Mouse (Mus musculus): ENCODE results near the gene Rnf157. TPM values are rescaled to one million over a fixed set of nuclear protein-coding genes. Genes with fewer than 3 reads are reported as not detected.
A peak's percentile ranks its signal among the peaks of the same experiment; 100 is the strongest.

The Rnf157 gene
- polyA plus RNA-seq, 1 experiment from 2014 or later = 5.2 TPM

DNA sequence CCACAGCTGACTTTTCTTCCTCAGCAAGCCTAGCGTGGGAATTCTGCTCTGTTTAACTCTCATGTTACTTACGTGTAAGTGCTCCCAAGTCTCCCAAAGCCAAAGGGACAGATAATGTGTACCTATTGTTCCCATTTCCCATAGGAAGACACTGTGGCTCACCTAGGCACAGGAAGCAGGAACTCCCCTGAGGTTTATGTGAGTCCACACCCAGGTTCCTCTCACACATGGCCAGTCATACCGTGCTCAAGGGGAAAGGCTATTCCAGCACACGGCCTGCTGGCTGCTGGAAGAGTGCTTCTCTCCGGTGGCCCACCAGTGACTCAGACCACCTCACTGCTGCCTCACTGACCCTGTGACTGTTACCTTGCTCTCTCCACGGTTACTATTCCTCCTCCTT lies 8.3 kb upstream of the Rnf157 start:
- Histone ChIP-seq H3K9me3 (replicated peaks; ENCODE audit: control insufficient read depth, low read length) (no peaks in the 10 kb centered on the region), H3K9ac (ENCODE audit: low read length) (no peak overlapping the region), H3K36me3 (ENCODE audit: control insufficient read depth, insufficient read depth, low read length) (no peaks in the 10 kb centered on the region), H3K27ac (ENCODE audit: low read length) (no peak overlapping the region), H3K4me3 (replicated peaks; ENCODE audit: low read length) (no peak overlapping the region), H3K27me3 (ENCODE audit: control insufficient read depth, insufficient read depth, low read length) (no peaks in the 10 kb centered on the region), H3K4me2 (ENCODE audit: low read depth, low read length) (no peak overlapping the region), H3K4me1 (ENCODE audit: control insufficient read depth, insufficient read depth, low read length) (peaks cover 10% of the 10 kb centered on the region)
- no peak for ATAC-seq (ENCODE audit: insufficient read depth, low FRiP score)
- 68% methylated on average over 6 of the region's 6 CpGs for WGBS

DNA sequence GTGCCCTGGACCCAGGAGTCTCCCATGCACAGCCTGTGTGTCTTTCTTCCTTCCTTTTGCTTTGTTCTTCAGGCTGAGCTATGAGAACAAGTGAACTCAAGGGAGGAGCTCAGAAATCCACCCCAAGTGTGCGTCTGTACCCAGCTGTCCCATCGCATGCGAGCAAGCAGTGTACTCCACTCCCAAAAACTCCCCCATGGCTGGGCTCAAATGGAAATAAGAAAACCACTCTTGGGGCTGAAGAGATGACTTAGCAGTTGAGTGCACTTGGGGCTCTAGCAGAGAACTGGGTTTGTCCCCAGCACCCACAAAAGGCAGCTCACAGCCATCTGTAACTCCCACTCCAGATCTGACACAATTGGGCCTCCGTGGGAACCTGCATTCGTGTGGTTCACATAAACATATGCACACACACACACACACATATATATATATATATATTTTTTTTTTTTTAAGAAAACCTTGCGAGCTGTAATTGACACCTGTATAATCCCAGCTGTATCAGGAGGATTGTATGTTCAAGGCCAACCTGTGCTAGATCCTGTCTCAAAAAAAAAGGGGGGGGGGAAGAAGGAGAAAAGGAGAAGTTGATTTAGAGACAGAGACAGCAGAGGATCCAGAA lies 6.1 kb upstream of the Rnf157 start:
- WGBS = 65% methylated on average over 6 of the region's 6 CpGs
- Histone ChIP-seq H3K36me3 (ENCODE audit: control insufficient read depth, insufficient read depth, low read length) (no peaks in the 10 kb centered on the region), H3K4me1 (ENCODE audit: control insufficient read depth, insufficient read depth, low read length) (peaks cover 10% of the 10 kb centered on the region), H3K4me3 (replicated peaks; ENCODE audit: low read length) (no peak overlapping the region), H3K27ac (ENCODE audit: low read length) (peak overlapping the region; percentile 51; the same call in 1 of the 2 replicates), H3K4me2 (ENCODE audit: low read depth, low read length) (no peak overlapping the region), H3K9ac (ENCODE audit: low read length) (peak overlapping the region; percentile 47; the same call in 1 of the 2 replicates), H3K9me3 (replicated peaks; ENCODE audit: control insufficient read depth, low read length) (no peaks in the 10 kb centered on the region), H3K27me3 (ENCODE audit: control insufficient read depth, insufficient read depth, low read length) (no peaks in the 10 kb centered on the region)
- peak; percentile 35; the same call in 1 of the 2 replicates for ATAC-seq (ENCODE audit: insufficient read depth, low FRiP score)

DNA sequence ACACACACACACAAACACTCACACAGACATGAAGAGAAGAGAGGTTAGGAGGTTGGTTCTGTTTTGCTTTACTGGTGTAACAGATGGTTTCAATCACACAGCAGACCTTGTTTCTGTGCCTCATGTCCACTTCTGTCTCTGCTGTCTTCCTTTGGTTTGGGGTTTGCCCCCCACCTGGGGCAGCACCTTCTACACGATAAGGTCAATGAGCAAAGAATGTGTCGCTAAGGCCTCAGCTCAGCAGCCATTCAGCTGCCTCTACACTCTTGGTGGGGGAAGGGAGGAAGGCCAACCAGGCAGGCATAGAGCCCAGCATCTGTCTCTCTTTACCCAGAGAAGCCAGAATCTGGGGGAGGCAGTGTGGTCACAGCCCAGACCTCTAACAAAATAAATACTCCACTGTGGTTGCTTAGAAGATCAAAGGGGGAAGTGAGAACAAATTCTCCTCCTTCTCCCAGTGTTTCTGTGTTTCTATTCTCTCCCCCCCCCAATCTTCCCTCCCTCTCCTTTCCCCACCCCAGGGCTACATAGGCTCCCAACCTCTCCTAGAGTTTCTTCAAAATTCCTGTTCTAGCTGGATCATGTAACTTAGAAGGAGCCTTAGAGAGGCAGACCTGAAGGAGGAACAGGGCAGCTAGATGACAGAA lies 5.5 kb upstream of the Rnf157 start:
- WGBS = 2% methylated on average over 2 of the region's 2 CpGs
- H3K36me3 ChIP-seq (ENCODE audit: control insufficient read depth, insufficient read depth, low read length) = no peaks in the 10 kb centered on the region
- H3K4me1 ChIP-seq (ENCODE audit: control insufficient read depth, insufficient read depth, low read length) = peaks cover 13% of the 10 kb centered on the region
- H3K9me3 ChIP-seq (replicated peaks; ENCODE audit: control insufficient read depth, low read length) = no peaks in the 10 kb centered on the region
- H3K4me3 ChIP-seq (replicated peaks; ENCODE audit: low read length) = no peak overlapping the region
- peak overlapping the region; percentile 51 for H3K27ac ChIP-seq (ENCODE audit: low read length)
- no peaks in the 10 kb centered on the region for H3K27me3 ChIP-seq (ENCODE audit: control insufficient read depth, insufficient read depth, low read length)
- H3K9ac ChIP-seq (ENCODE audit: low read length) = peak overlapping the region; percentile 47; the same call in 1 of the 2 replicates
- peak; percentile 62; the same call in 1 of the 2 replicates for ATAC-seq (ENCODE audit: insufficient read depth, low FRiP score)
- no peak overlapping the region for H3K4me2 ChIP-seq (ENCODE audit: low read depth, low read length)

DNA sequence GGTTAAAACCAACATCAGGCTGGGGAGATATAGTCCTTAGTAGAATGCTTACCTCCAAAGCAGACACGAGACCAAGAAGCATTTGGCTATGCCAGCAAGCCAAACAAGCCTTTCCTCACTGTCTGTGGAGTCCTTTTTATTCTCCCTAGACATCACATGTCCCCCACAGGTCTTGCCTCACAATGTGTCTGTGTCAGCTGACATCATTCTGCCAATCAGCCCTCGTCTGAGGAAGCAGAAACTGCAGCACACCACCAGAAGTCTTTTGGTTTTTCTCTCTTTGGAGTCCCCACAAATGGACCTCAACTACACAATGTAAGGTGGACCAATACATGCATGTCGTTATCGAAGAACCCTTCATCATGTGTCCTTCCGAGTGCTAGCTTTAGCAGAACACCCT lies 4.2 kb upstream of the Rnf157 start:
- WGBS = 90% methylated on average over 5 of the region's 5 CpGs
- Histone ChIP-seq H3K4me2 (ENCODE audit: low read depth, low read length) (no peak overlapping the region), H3K9ac (ENCODE audit: low read length) (no peak overlapping the region), H3K27me3 (ENCODE audit: control insufficient read depth, insufficient read depth, low read length) (no peaks in the 10 kb centered on the region), H3K4me1 (ENCODE audit: control insufficient read depth, insufficient read depth, low read length) (peaks cover 18% of the 10 kb centered on the region), H3K9me3 (replicated peaks; ENCODE audit: control insufficient read depth, low read length) (no peaks in the 10 kb centered on the region), H3K27ac (ENCODE audit: low read length) (no peak overlapping the region), H3K36me3 (ENCODE audit: control insufficient read depth, insufficient read depth, low read length) (no peaks in the 10 kb centered on the region), H3K4me3 (replicated peaks; ENCODE audit: low read length) (no peak overlapping the region)
- no peak for ATAC-seq (ENCODE audit: insufficient read depth, low FRiP score)

DNA sequence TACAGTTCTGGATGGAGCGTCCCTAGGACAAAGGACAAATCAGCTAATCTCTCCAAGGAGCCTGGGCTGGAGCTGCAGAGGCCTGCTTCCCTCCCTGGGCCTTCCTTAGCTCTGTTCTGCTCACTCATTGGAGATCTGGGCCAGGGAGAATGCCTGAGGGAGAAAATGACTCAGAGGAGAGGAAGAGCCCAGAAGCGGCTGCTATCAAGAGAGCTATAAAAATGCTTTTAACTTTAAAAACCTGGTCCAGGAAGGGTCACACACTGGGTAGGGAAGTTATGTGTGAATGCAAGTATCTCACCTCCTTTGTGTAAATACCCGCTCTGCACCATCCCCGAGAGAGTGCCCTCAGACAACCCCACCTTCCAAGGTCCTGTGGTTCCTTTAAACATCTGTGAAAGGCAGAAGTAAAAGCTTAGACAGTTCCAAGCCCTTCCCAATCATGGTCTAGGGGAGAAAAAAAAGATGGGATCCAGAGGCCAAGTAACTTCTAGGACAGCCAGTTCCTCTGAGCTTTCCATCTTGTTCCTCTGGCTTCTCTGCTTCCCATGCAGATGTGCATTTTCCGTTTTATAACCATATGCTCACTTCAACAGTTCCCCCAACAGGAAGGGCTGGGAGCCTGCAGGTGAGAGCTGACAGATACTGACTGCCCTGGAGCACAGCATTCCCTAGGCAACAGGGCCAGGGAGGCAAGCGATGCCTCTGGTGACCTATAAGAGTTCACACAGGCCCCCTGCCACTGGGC lies 3.5 kb upstream of the Rnf157 start:
- Histone ChIP-seq H3K36me3 (ENCODE audit: control insufficient read depth, insufficient read depth, low read length) (no peaks in the 10 kb centered on the region), H3K9ac (ENCODE audit: low read length) (peak overlapping the region; percentile 9; the same call in 1 of the 2 replicates), H3K4me3 (replicated peaks; ENCODE audit: low read length) (no peak overlapping the region), H3K4me2 (ENCODE audit: low read depth, low read length) (no peak overlapping the region), H3K27ac (ENCODE audit: low read length) (no peak overlapping the region), H3K9me3 (replicated peaks; ENCODE audit: control insufficient read depth, low read length) (no peaks in the 10 kb centered on the region), H3K27me3 (ENCODE audit: control insufficient read depth, insufficient read depth, low read length) (no peaks in the 10 kb centered on the region), H3K4me1 (ENCODE audit: control insufficient read depth, insufficient read depth, low read length) (peaks cover 22% of the 10 kb centered on the region)
- ATAC-seq (ENCODE audit: insufficient read depth, low FRiP score) = no peak
- 53% methylated on average over 6 of the region's 6 CpGs for WGBS

DNA sequence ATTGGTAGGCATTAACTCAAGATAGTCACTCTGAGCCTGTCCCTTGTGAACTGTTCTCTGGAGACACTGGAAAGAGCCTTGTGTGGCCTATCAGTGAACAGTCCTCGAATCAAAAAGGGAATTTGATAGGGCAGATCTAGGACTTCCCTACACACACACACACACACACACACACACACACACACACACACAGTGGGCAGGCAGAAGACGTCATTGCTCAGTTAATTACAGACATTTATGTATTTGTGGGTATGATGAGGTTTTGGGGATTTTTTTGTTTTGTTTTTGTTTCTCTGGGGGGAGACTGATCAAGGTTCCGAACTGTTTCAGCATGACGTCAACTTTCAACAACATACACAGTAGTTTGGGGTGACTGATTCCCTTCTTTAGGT lies 795 bp upstream of the Rnf157 start:
- Histone ChIP-seq H3K4me1 (ENCODE audit: control insufficient read depth, insufficient read depth, low read length) (peaks cover 22% of the 10 kb centered on the region), H3K9ac (ENCODE audit: low read length) (peak overlapping the region; percentile 86), H3K4me3 (replicated peaks; ENCODE audit: low read length) (peak overlapping the region; percentile 75; the same call in 1 of the 2 replicates), H3K4me2 (ENCODE audit: low read depth, low read length) (peak overlapping the region; percentile 100), H3K36me3 (ENCODE audit: control insufficient read depth, insufficient read depth, low read length) (no peaks in the 10 kb centered on the region), H3K27ac (ENCODE audit: low read length) (no peak overlapping the region; the same call in 1 of the 2 replicates), H3K27me3 (ENCODE audit: control insufficient read depth, insufficient read depth, low read length) (no peaks in the 10 kb centered on the region), H3K9me3 (replicated peaks; ENCODE audit: control insufficient read depth, low read length) (no peaks in the 10 kb centered on the region)
- 78% methylated on average over 4 of the region's 4 CpGs for WGBS
- no peak for ATAC-seq (ENCODE audit: insufficient read depth, low FRiP score)

DNA sequence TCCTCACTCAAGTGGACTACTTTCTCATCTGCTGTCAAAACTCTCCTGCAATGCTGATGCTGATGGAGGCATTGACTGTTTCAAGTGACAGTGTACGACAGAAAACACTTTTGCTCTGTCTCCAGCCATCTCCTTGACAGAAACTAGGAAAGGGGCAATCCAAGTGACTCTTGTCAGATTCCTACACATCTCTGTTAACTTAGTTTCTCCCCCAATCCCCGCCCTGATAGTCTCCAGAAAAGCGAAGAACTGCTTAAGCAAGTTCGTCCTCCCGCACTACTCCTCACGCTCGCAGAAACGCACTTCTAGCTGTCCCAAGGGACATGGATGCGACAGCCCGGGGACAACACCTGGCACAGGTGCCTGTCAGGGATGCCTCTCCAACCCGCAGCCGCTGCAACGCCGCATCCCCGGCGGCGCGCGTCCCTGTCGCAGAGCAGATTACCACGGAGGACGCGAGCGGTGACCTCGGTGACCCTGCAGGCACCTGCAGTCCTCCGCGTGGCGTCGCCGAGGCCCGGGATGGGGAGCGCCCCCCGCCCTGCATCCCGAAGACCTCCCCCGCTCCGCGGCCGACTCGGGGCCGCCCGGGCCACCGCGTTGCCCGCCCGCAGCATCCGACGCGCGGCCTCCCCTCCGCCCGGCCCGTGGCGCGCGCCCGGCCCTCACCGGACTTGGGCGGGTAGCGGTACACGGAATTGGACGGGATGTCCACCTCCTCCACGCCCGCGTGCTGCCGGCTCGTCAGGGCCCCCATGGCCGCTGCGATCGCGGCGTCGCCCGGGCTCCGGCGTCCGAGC lies 604 bp downstream of the Rnf157 start:
- WGBS = under 1% methylated on average over 63 of the region's 76 CpGs
- Histone ChIP-seq H3K9ac (ENCODE audit: low read length) (peak overlapping the region; percentile 86), H3K4me2 (ENCODE audit: low read depth, low read length) (peak overlapping the region; percentile 100), H3K4me1 (ENCODE audit: control insufficient read depth, insufficient read depth, low read length) (peaks cover 16% of the 10 kb centered on the region), H3K27me3 (ENCODE audit: control insufficient read depth, insufficient read depth, low read length) (no peaks in the 10 kb centered on the region), H3K4me3 (replicated peaks; ENCODE audit: low read length) (peak overlapping the region; percentile 75), H3K27ac (ENCODE audit: low read length) (no peak overlapping the region), H3K9me3 (replicated peaks; ENCODE audit: control insufficient read depth, low read length) (no peaks in the 10 kb centered on the region), H3K36me3 (ENCODE audit: control insufficient read depth, insufficient read depth, low read length) (no peaks in the 10 kb centered on the region)
- peak; percentile 39; the same call in 1 of the 2 replicates for ATAC-seq (ENCODE audit: insufficient read depth, low FRiP score)

DNA sequence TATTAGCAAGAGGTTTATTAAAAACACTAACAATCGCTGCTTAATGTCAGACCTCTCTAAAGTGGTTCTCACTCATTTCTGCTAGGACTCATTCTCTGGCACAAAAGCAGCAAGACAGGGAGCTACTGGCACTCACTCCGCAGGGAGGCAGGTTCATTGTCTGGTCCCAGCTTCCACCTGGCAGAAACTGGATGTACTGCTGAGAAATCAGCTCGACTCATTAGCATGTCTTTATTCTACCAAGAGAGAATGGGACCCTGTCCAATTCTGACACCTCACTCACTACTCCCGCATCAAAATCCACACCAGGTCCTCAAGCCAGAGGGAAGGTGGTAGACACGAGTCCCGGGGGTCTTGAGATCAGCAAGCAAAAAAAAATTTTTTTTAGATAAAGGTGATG lies 1.2 kb downstream of the Rnf157 start:
- no peak for ATAC-seq (ENCODE audit: insufficient read depth, low FRiP score)
- peaks cover 16% of the 10 kb centered on the region for H3K4me1 ChIP-seq (ENCODE audit: control insufficient read depth, insufficient read depth, low read length)
- H3K36me3 ChIP-seq (ENCODE audit: control insufficient read depth, insufficient read depth, low read length) = no peaks in the 10 kb centered on the region
- no peaks in the 10 kb centered on the region for H3K27me3 ChIP-seq (ENCODE audit: control insufficient read depth, insufficient read depth, low read length)
- 34% methylated on average over 6 of the region's 6 CpGs for WGBS
- H3K9ac ChIP-seq (ENCODE audit: low read length) = peak overlapping the region; percentile 86
- no peaks in the 10 kb centered on the region for H3K9me3 ChIP-seq (replicated peaks; ENCODE audit: control insufficient read depth, low read length)
- peak overlapping the region; percentile 75 for H3K4me3 ChIP-seq (replicated peaks; ENCODE audit: low read length)
- peak overlapping the region; percentile 100 for H3K4me2 ChIP-seq (ENCODE audit: low read depth, low read length)
- H3K27ac ChIP-seq (ENCODE audit: low read length) = no peak overlapping the region
